In the genomic region with DNA sequence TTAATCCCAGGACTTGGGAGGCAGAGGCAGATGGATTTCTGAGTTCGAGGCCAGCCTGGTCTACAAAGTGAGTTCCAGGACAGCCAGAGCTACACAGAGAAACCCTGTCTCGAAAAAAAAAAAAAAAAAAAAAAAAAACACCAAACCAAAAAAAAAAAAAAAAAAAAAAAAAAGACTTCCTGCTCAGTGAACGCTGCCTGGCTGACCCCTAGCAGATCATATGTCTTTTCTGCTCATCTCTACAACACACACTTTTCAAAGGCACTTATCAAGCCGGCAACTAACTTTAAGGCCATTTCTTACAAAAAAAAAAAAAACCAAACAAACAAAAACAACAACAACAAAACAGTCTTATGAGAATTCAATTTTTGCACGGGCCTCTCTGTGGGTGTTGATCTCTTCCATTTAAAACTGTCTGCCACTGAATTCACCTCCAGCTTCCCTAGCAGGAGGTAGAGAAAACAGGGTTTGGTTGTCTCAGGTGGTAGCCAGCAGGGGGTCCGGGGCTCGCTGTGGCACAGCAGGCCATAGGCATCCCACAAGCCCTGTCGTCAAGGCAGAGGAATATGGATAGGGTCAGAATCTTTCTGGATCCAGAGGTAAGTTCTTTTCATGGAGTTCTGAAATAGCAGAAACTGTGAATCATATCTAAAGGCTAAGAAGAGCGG, we compare ENCODE assay signal across 10 mouse cellular contexts. TPM values are rescaled to one million over a fixed set of nuclear protein-coding genes. Genes with fewer than 3 reads are reported as not detected.
DNase-seq lines count a peak whose midpoint lies in the region; ATAC-seq and TF ChIP-seq lines count a peak whose summit lies in the region.
"Had no signal": no experiment of that assay in that cellular context is flagged by ENCODE, and none has a peak within 500 bp of the region (broad histone marks: within the 10 kb centered on the region; RNA-seq: fewer than 3 reads in every experiment).

No protein-coding gene starts in this region.

- H3K4me2 ChIP-seq in forebrain, postnatal 0 days (ENCODE audit: low read depth), result peak overlapping the region; percentile 65
- H3K4me2 ChIP-seq in midbrain, embryonic 11.5 days, result peak overlapping the region; percentile 63

- no peak overlapping the region for H3K4me3 ChIP-seq in ES-E14 (ENCODE audit: insufficient read depth in 1 of 2, low read depth in 1 of 2, low read length in 2 of 2, poor library complexity in 1 of 2, severe bottlenecking in 1 of 2)
- H3K4me3 ChIP-seq in forebrain, postnatal 0 days (ENCODE audit: low read depth, low read length), result peak overlapping the region; percentile 91
- peak overlapping the region; percentile 69; the same call in 1 of the 2 replicates for H3K4me3 ChIP-seq in midbrain, embryonic 11.5 days (ENCODE audit: low read depth, low read length)

- H3K27me3 ChIP-seq in forebrain, postnatal 0 days (ENCODE audit: insufficient read depth, low read length), result no peaks in the 10 kb centered on the region
- H3K27me3 ChIP-seq in midbrain, embryonic 11.5 days (ENCODE audit: control insufficient read depth, insufficient read depth, low read length), result no peaks in the 10 kb centered on the region

- H3K9ac ChIP-seq in ES-E14 (ENCODE audit: insufficient read depth, low read depth, low read length, poor library complexity, severe bottlenecking), result no peak overlapping the region
- H3K9ac ChIP-seq in forebrain, postnatal 0 days, result peak overlapping the region; percentile 100; the same call in 1 of the 2 replicates
- H3K9ac ChIP-seq in midbrain, embryonic 11.5 days (ENCODE audit: low read length), result peak overlapping the region; percentile 99

- ATAC-seq in forebrain, postnatal 0 days, result no peak
- no peak for ATAC-seq in midbrain, embryonic 11.5 days (ENCODE audit: low FRiP score)
- ATAC-seq in CD4-positive, CD25-positive, alpha-beta regulatory T cell, adult 4 months, result no peak

- DNase-seq in cerebellum, postnatal 10 days, result peak; percentile 51 to 53
- no peak for DNase-seq in cerebellum, adult 11 months
- DNase-seq in ES-E14 (ENCODE audit: low read depth, low spot score), result no peak
- DNase-seq in forebrain, postnatal 0 days, result no peak
- DNase-seq in midbrain, embryonic 11.5 days (ENCODE audit: low spot score, missing footprints), result no peak
- DNase-seq in frontal cortex, adult 2 months (ENCODE audit: extremely low spot score in 1 of 2, low spot score in 1 of 2), result no peak
- no peak for DNase-seq in left cerebral cortex, adult 8-10 months (ENCODE audit: low spot score in 2 of 2)
- DNase-seq: adrenal gland, postnatal 14 days had no signal

- in situ Hi-C loops in ES-E14 (cut with MboI; ENCODE audit: low sequenced_read_pairs in 2 of 2, unreplicated experiment in 2 of 2), result no loop called here

- no peak overlapping the region; the same call in 1 of the 2 replicates for H3K27ac ChIP-seq in ES-E14 (ENCODE audit: insufficient read depth, low read depth, low read length, poor library complexity, severe bottlenecking)
- 0 out of 2 replicates have a peak overlapping the region, but pooled peaks have one; percentile 99 for H3K27ac ChIP-seq in forebrain, postnatal 0 days (ENCODE audit: low read depth, low read length)
- no peak overlapping the region for H3K27ac ChIP-seq in midbrain, embryonic 11.5 days (ENCODE audit: low read depth, low read length)
- H3K27ac ChIP-seq: layer of hippocampus, adult 2 months had no signal

- 0 out of 2 replicates have a peak, but pooled peaks have one; percentile 21 for TF ChIP-seq CTCF in forebrain, postnatal 0 days (IDR thresholded peaks at IDR 0.05; ENCODE audit: low read depth)

- no peaks in the 10 kb centered on the region for H3K36me3 ChIP-seq in ES-E14 (ENCODE audit: control insufficient read depth, insufficient read depth, low read length, poor library complexity, severe bottlenecking)
- H3K36me3 ChIP-seq in forebrain, postnatal 0 days (ENCODE audit: insufficient read depth), result no peaks in the 10 kb centered on the region
- H3K36me3 ChIP-seq in midbrain, embryonic 11.5 days (ENCODE audit: control insufficient read depth, insufficient read depth, low read length), result no peaks in the 10 kb centered on the region

- peaks cover 0 to 2% of the 10 kb centered on the region in 2 experiments; a peak in 3 of 4 replicates for H3K4me1 ChIP-seq in ES-E14 (ENCODE audit: control insufficient read depth in 2 of 2, insufficient read depth in 2 of 2, low read length in 2 of 2, poor library complexity in 1 of 2)
- H3K4me1 ChIP-seq in forebrain, postnatal 0 days (ENCODE audit: insufficient read depth), result 0 out of 2 replicates have a peak, but pooled peaks cover 8% of the 10 kb centered on the region
- H3K4me1 ChIP-seq in midbrain, embryonic 11.5 days (ENCODE audit: control insufficient read depth, insufficient read depth, low read length), result peaks cover 17% of the 10 kb centered on the region

- H3K9me3 ChIP-seq in ES-E14 (ENCODE audit: control insufficient read depth, insufficient read depth, low read depth, low read length), result no peaks in the 10 kb centered on the region
- no peaks in the 10 kb centered on the region for H3K9me3 ChIP-seq in forebrain, postnatal 0 days (ENCODE audit: low read length)
- no peaks in the 10 kb centered on the region for H3K9me3 ChIP-seq in midbrain, embryonic 11.5 days (ENCODE audit: control insufficient read depth, low read length)

- 30% methylated on average over 8 of the region's 9 CpGs for WGBS in forebrain, postnatal 0 days
- 23% methylated on average over 8 of the region's 9 CpGs for WGBS in midbrain, embryonic 11.5 days

TF ChIP-seq in ES-E14, 5 proteins besides CTCF, POLR2A, EP300 and RAD21:
- TF ChIP-seq ZNF384 (IDR thresholded peaks at IDR 0.05; ENCODE audit: low read depth, low read length) (peak; percentile 88), ZC3H11A (IDR thresholded peaks at IDR 0.05; ENCODE audit: borderline replicate concordance, low read depth, low read length) (no peak), MAFK (IDR thresholded peaks at IDR 0.05; ENCODE audit: insufficient read depth, low read depth, low read length) (no peak)

RNA-seq across cellular contexts. Expression of a gene that starts 2.4 kb away (rescaled TPM):
- total RNA-seq in ES-E14 (2012; rRNA removed), result 18.7 and 25.7 TPM in 2 replicates
- total RNA-seq in forebrain, postnatal 0 days (2014; rRNA removed), result 129 and 143 TPM in 2 replicates
- polyA plus RNA-seq in forebrain, postnatal 0 days (2015; fragmentation: Nextera tagmentation; extraction: Ambion mirVana), result 175 and 191 TPM in 2 replicates
- 272 and 287 TPM in 2 replicates for polyA plus RNA-seq in midbrain, embryonic 11.5 days (2014; fragmentation: Nextera tagmentation; extraction: Ambion mirVana)
- polyA plus RNA-seq in frontal cortex, adult 2 months (2012; rRNA removed), result 25.1 and 28.8 TPM in 2 replicates
- not detected for polyA plus RNA-seq in CD4-positive, CD25-positive, alpha-beta regulatory T cell, adult 4 months (2017; shearing (Covaris generic))
- 10 to 100 TPM; 18.9 to 24.8 (median 19.9) TPM for total RNA-seq in left cerebral cortex, adult 8-10 months (2022)

Comparison
In these comparisons a context has a peak if more than half of its experiments do, and no peak if none do; other contexts are left out.
1. DNase-seq: peak in cerebellum, postnatal 10 days (2 of 2); none in cerebellum, adult 11 months (single experiment), ES-E14 (single experiment), forebrain, postnatal 0 days (single experiment), midbrain, embryonic 11.5 days (single experiment), frontal cortex, adult 2 months (0 of 2) and left cerebral cortex, adult 8-10 months (0 of 2).
2. H3K4me3 ChIP-seq: peak in forebrain, postnatal 0 days (single experiment) and midbrain, embryonic 11.5 days (single experiment); none in ES-E14 (0 of 2).
3. RNA of a gene that starts 2.4 kb away (polyA plus RNA-seq): 272 to 287 TPM in midbrain, embryonic 11.5 days, 175 to 191 TPM in forebrain, postnatal 0 days and 25.1 to 28.8 TPM in frontal cortex, adult 2 months; not detected in CD4-positive, CD25-positive, alpha-beta regulatory T cell, adult 4 months; every median in the first group is over 10 times any median in the second.